Mouse (Mus musculus): Measurements from ENCODE around the gene Fndc3a. TPM values are rescaled to one million over a fixed set of nuclear protein-coding genes. Genes with fewer than 3 reads are reported as not detected.

The Fndc3a gene
- polyA plus RNA-seq, 1 experiment from 2014 or later: 22.1 TPM

DNA sequence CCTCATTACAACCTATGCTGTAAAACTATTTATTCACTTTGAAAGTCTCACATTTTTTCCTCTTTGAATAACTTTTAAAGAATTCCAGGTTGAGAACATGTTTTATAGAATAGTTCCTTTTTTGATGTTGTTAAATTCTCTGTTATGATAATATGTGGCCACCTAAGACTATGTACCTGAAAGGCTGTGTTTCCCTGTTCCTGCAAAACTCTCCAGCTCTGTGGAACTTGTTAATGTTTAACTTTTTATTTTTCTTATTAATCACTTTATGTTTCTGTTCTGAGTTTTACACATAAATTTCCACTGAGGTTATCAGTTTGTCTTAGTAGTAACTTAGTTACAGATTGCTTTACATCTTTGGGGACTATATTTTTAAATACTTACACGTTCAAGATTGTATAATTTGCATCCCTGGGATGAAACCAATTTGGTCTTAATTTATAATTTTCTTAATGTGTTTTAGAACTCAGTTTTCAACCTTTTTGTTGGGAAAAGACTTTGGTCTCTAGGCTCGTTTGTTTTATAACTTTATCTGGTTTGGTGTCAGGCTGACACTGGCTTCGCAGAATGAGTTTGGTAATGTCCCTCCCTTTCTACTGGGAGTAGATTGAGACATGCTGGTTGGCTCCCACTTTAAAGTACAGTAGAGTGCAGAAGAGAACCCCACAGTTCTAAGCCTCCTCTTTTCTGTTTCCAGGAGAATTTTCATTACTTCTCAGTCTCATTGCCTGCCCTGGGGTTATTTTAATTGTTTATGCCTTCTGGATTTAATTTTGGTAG, 12.7 kb upstream of the Fndc3a start:
- Histone ChIP-seq H3K27me3 (replicated peaks) (no peaks in the 10 kb centered on the region), H3K4me1 (no peaks in the 10 kb centered on the region), H3K9ac (no peak overlapping the region), H3K27ac (replicated peaks) (no peak overlapping the region), H3K9me3 (no peaks in the 10 kb centered on the region), H3K36me3 (no peaks in the 10 kb centered on the region), H3K4me2 (no peak overlapping the region), H3K4me3 (no peak overlapping the region)
- 45% methylated on average over 3 of the region's 3 CpGs for WGBS
- no peak for ATAC-seq (ENCODE audit: extremely low read depth, insufficient number of reproducible peaks, low FRiP score, low TSS enrichment)

DNA sequence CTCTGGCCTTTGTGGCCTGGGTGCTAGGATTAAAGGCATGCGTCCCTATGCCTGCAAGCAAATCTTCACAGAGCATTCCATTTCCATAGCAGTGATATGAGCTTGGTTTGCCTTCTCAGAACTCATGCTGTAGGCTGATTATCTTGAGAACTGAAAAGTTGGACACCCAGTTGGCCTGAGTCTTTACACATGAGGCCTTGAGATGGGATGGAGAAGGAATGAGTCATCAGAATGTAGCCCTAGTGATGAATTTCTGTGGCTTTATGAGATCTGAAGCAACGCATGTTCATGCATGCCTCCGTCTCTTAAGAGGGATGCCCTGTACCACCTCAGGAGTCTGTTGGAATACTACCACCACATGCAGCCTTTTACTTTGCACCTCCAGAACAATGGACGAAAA, 6.4 kb upstream of the Fndc3a start:
- Histone ChIP-seq H3K9ac (no peak overlapping the region), H3K4me3 (no peak overlapping the region), H3K27me3 (replicated peaks) (peaks cover 9% of the 10 kb centered on the region), H3K4me2 (no peak overlapping the region), H3K9me3 (no peaks in the 10 kb centered on the region), H3K4me1 (peaks cover 2% of the 10 kb centered on the region; the same call in 1 of the 2 replicates), H3K36me3 (no peaks in the 10 kb centered on the region), H3K27ac (replicated peaks) (no peak overlapping the region)
- 66% methylated on average over 4 of the region's 4 CpGs for WGBS
- ATAC-seq (ENCODE audit: extremely low read depth, insufficient number of reproducible peaks, low FRiP score, low TSS enrichment): no peak

DNA sequence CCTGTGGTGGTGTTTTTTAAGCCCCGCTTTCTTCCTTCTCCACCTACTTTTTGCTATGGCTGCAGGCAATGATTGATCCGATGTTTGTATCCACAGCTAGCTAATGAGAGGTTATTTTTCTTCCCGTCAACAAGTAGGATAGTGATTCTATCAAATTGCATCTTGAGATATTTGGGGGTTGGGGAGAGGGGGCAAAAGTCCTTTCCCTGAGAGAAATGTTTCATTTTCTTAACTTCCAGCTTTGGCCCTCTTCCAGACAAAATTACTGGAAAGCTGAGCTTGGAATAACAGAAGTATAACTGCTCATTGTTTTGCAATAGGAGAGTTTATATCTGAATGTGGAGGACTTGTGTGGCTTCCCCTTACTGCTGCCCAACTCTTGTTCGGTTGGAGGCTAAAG, 1.3 kb upstream of the Fndc3a start:
- Histone ChIP-seq H3K4me1 (peaks cover 14% of the 10 kb centered on the region), H3K4me2 (peak overlapping the region; percentile 87), H3K27me3 (replicated peaks) (peaks cover 9% of the 10 kb centered on the region), H3K36me3 (no peaks in the 10 kb centered on the region), H3K27ac (replicated peaks) (no peak overlapping the region), H3K9me3 (no peaks in the 10 kb centered on the region), H3K4me3 (peak overlapping the region; percentile 96), H3K9ac (peak overlapping the region; percentile 98; the same call in 1 of the 2 replicates)
- WGBS: 44% methylated on average over 4 of the region's 4 CpGs
- no peak for ATAC-seq (ENCODE audit: extremely low read depth, insufficient number of reproducible peaks, low FRiP score, low TSS enrichment)

DNA sequence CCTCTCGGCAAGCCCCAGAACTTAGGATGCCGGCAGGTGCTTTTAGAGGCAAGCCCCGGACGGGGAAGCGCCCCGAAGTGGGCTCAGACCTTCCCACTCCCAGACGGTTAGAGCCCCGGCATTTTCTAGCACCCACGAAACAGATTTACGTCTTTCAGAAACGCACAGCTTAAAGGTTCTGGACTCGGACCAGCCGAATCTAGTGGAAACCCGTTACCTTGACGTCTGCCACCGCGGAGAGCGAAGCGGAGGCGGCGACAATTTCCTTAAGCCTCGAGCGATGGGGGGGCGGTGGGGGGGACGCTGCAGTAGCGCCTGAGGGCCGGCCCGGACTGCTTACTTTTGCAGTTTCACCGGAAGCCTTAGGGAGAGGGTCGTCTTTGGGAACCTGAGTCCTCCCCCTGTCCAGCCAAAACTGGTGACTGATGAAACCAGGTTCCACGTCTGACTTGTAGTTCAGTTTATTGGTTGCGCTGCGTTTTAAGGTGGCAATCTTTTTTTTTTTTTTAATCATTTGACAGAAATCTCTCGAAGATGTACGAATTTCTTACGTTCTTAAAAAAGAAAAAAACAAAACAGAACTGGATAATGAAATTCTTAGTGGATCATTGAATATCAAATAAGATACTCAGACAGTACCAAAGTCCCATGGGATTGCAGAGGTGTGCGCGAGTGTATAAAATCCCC, 681 bp upstream of the Fndc3a start:
- Histone ChIP-seq H3K4me1 (peaks cover 14% of the 10 kb centered on the region), H3K4me2 (peak overlapping the region; percentile 87), H3K9ac (peak overlapping the region; percentile 98), H3K36me3 (no peaks in the 10 kb centered on the region), H3K4me3 (peak overlapping the region; percentile 96), H3K9me3 (no peaks in the 10 kb centered on the region), H3K27ac (replicated peaks) (peak overlapping the region; percentile 90), H3K27me3 (replicated peaks) (peaks cover 9% of the 10 kb centered on the region)
- WGBS: 3% methylated on average over 38 of the region's 38 CpGs
- no peak for ATAC-seq (ENCODE audit: extremely low read depth, insufficient number of reproducible peaks, low FRiP score, low TSS enrichment)

DNA sequence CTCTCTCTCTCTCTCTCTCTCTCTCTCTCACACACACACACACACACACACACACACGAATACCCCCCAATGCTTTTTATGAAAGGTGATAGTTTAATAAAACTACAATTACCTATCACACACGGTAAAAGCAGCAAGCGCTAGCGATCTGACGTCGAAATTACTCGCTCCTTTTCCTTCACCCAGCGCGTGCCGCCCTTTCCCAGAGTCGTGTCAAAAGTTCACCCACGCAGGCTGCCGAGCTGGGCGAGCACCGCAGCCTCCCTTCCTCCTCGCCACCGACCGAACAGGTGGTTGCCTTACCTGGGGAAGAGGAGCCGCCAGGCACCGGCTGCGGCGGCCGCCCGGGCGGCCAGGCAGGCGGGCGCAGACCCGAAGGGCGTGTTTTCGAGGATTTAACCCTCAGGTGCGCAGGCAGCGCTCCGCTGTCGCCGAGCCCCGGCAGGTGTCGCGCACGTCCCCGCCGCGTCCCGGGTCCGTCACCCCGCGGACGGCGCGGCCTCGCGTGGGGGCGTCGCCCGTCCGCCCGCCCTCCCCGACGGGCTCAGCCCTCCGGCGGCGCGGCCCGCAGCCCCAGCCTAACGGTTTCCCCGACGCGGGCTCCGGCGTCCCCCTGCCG, 603 bp downstream of the Fndc3a start:
- peak overlapping the region; percentile 87 for H3K4me2 ChIP-seq
- peak overlapping the region; percentile 90 for H3K27ac ChIP-seq (replicated peaks)
- peaks cover 9% of the 10 kb centered on the region for H3K27me3 ChIP-seq (replicated peaks)
- H3K36me3 ChIP-seq: no peaks in the 10 kb centered on the region
- peaks cover 14% of the 10 kb centered on the region for H3K4me1 ChIP-seq
- no peaks in the 10 kb centered on the region for H3K9me3 ChIP-seq
- H3K4me3 ChIP-seq: peak overlapping the region; percentile 96
- peak overlapping the region; percentile 98 for H3K9ac ChIP-seq
- peak; percentile 74 for ATAC-seq (ENCODE audit: extremely low read depth, insufficient number of reproducible peaks, low FRiP score, low TSS enrichment)
- WGBS: under 1% methylated on average over 68 of the region's 70 CpGs

DNA sequence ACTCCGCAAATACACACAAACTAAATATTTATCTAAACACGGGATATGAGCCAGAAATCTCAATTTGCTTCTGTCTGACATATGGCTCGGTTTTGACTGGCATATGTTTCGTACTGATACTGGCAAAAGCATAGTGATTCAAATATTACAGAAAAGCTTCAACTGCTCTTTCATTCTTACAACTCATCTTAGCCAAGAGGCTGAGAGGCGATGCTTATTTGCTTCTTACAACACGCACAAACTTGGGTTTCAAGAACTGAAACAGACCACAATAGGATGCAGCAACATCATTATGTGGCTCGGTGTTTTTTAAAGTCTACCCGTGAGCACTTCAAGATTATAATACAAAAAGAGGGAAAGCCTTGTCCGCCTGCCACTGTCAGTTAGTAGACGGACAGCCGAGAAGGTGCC, 1.2 kb downstream of the Fndc3a start:
- H3K9me3 ChIP-seq: no peaks in the 10 kb centered on the region
- ATAC-seq (ENCODE audit: extremely low read depth, insufficient number of reproducible peaks, low FRiP score, low TSS enrichment): no peak
- 35% methylated on average over 11 of the region's 11 CpGs for WGBS
- H3K4me3 ChIP-seq: peak overlapping the region; percentile 96
- H3K36me3 ChIP-seq: no peaks in the 10 kb centered on the region
- H3K4me1 ChIP-seq: peaks cover 14% of the 10 kb centered on the region
- no peak overlapping the region for H3K27ac ChIP-seq (replicated peaks)
- H3K9ac ChIP-seq: peak overlapping the region; percentile 98
- H3K27me3 ChIP-seq (replicated peaks): peaks cover 9% of the 10 kb centered on the region
- H3K4me2 ChIP-seq: peak overlapping the region; percentile 87

DNA sequence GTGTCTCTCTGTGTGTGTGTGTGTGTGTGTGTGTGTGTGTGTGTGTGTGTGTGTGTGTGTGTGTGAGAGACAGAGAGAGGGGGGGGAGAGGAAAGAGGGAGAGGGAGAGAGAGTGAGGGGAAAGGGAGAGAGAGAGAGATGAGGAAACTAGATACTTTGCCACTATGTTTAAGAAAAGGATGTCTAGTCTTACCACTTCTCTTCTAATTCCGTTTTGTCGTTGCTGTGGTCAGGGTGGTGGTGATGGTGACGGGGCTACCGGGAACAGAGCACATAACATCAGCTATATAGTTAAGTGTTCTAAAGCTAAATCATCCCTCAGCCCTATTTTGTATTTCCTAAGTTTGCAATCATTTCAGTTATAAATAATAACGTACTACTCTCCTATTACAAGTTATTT, 9.7 kb downstream of the Fndc3a start:
- no peak overlapping the region for H3K4me2 ChIP-seq
- no peaks in the 10 kb centered on the region for H3K9me3 ChIP-seq
- H3K9ac ChIP-seq: no peak overlapping the region
- no peak overlapping the region for H3K27ac ChIP-seq (replicated peaks)
- H3K27me3 ChIP-seq (replicated peaks): no peaks in the 10 kb centered on the region
- no peak for ATAC-seq (ENCODE audit: extremely low read depth, insufficient number of reproducible peaks, low FRiP score, low TSS enrichment)
- no peak overlapping the region for H3K4me3 ChIP-seq
- H3K4me1 ChIP-seq: no peaks in the 10 kb centered on the region
- no peaks in the 10 kb centered on the region for H3K36me3 ChIP-seq
- WGBS: 79% methylated on average over 5 of the region's 5 CpGs

DNA sequence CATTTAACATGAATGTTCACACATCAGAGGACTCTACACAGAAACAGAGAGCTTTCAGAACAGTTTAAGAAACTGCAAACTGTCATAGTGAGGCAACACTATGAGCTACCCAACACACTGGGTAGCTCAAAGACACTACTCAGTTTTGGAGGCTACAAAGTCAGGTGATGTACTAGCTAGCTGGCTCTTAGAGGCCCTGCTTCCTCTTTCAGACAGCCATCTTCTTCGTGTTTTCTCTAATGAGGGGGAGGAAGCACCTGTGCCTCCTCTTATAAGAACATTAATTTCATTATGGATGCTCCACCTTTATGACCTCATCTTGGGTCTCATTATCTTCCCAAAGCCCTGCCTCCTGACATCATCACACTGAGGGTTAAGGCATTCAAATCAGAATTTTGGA, 18.4 kb downstream of the Fndc3a start:
- Histone ChIP-seq H3K27me3 (replicated peaks) (no peaks in the 10 kb centered on the region), H3K4me2 (no peak overlapping the region), H3K36me3 (peaks cover 4% of the 10 kb centered on the region), H3K4me1 (no peaks in the 10 kb centered on the region), H3K9ac (no peak overlapping the region), H3K4me3 (no peak overlapping the region), H3K9me3 (peaks cover 3% of the 10 kb centered on the region; the same call in 1 of the 2 replicates), H3K27ac (replicated peaks) (no peak overlapping the region)
- ATAC-seq (ENCODE audit: extremely low read depth, insufficient number of reproducible peaks, low FRiP score, low TSS enrichment): no peak
- 79% methylated on average over 1 of the region's 1 CpGs for WGBS

DNA sequence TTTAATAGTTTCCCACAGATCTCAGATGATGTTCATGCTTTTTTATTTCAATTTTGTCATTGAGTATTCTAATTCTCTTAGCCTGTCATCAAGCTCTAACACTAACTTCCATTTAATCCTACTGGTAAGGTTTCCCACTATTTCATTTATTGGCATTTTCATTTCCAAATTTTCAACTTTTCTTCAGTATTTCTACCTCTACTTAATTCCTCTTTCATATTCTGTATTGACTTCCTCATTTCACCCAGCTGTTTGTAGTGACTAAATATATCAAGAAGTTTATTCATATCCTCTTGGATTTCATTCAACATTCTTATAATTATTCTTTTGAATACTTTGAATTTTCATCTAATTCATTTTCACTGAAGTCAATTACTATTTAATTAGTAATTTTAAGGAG, 20.3 kb downstream of the Fndc3a start:
- H3K27me3 ChIP-seq (replicated peaks): no peaks in the 10 kb centered on the region
- peaks cover 4% of the 10 kb centered on the region for H3K36me3 ChIP-seq
- no peak overlapping the region for H3K27ac ChIP-seq (replicated peaks)
- H3K4me3 ChIP-seq: no peak overlapping the region
- no peaks in the 10 kb centered on the region for H3K4me1 ChIP-seq
- peaks cover 3% of the 10 kb centered on the region; the same call in 1 of the 2 replicates for H3K9me3 ChIP-seq
- no peak overlapping the region for H3K4me2 ChIP-seq
- no peak overlapping the region for H3K9ac ChIP-seq
- ATAC-seq (ENCODE audit: extremely low read depth, insufficient number of reproducible peaks, low FRiP score, low TSS enrichment): no peak

DNA sequence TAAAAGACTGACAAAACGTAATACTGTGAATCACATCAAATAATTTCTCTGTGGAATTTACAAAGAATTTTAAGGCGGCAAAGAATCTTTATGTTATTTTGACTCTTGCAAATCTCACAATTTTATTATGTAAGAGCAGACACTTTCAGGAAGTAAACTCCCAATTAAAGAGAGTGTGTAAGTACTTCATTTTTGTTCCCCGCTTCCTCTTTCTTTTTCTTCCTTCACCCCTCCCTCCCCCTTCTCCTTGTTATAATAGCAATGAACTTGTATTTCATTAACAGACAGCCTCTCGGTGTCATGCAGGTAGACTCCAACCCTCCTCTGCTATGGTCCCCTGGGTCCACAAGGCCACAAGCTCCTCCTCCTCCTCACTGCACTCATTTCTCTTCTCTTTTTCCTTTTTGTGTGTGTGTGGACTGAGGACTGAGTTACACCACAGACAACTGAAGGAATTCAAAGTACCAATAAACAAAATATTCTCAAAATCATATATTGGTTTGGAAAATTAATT, 24.9 kb downstream of the Fndc3a start:
- Histone ChIP-seq H3K9me3 (peaks cover 3% of the 10 kb centered on the region; the same call in 1 of the 2 replicates), H3K27ac (replicated peaks) (no peak overlapping the region), H3K4me1 (no peaks in the 10 kb centered on the region), H3K36me3 (peaks cover 17% of the 10 kb centered on the region), H3K9ac (no peak overlapping the region), H3K4me3 (no peak overlapping the region), H3K4me2 (no peak overlapping the region), H3K27me3 (replicated peaks) (no peaks in the 10 kb centered on the region)
- 87% methylated on average over 4 of the region's 4 CpGs for WGBS
- no peak for ATAC-seq (ENCODE audit: extremely low read depth, insufficient number of reproducible peaks, low FRiP score, low TSS enrichment)

DNA sequence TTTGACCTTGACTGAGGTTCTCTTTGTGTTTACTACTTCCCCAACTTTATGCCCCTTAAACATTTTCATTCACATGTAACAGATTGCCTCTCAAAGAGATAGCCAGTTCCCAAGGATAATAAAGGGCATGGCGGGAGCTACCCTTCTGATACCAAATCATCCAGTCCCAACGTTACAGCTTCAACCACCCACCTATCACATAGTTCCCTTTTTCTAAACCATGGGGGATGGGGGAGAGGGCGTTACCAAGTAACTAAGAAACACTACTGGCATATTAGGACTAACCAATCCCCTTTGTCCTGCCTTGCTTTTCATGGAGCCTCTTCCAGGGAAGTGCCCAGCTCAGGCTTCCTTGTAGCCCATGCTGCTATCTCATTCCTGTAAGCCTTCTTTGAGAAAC, 32.6 kb downstream of the Fndc3a start:
- H3K9ac ChIP-seq: no peak overlapping the region
- H3K4me2 ChIP-seq: no peak overlapping the region
- no peaks in the 10 kb centered on the region for H3K27me3 ChIP-seq (replicated peaks)
- H3K9me3 ChIP-seq: no peaks in the 10 kb centered on the region
- peaks cover 7% of the 10 kb centered on the region; the same call in 1 of the 2 replicates for H3K36me3 ChIP-seq
- 60% methylated on average over 3 of the region's 3 CpGs for WGBS
- H3K4me1 ChIP-seq: no peaks in the 10 kb centered on the region
- no peak overlapping the region for H3K4me3 ChIP-seq
- H3K27ac ChIP-seq (replicated peaks): no peak overlapping the region
- ATAC-seq (ENCODE audit: extremely low read depth, insufficient number of reproducible peaks, low FRiP score, low TSS enrichment): no peak

All from heart, embryonic 13.5 days (tissue).